Mouse (Mus musculus): ENCODE results near the gene Abat.
"Not testable (repeated sequence)": the region's sequence is repeated elsewhere in the genome, so short reads cannot be mapped to it uniquely, and the experiment has no call there.

Abat gene

DNA sequence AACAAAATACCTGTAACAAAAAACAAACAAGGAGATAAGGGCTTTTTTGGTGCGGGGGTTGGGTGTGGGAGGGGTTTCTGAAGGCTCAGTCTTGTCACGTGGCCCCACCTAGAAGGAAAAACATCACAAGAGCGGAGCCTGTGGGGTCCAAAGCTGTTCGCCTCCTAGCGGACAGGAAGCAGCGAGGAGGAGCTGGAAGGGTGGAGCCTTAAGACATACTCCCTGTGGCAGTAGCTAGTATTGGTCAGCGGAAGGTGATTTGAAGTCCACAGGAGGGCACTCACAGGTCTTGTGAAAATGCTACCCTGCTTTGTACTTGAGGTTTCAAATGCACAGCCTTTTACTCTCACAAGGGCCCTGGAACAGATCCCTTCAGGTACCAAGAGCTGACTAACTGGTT is 19.7 kb downstream of the Abat start:
- no peak for DNase-seq (ENCODE audit: low spot score in 2 of 2)

DNA sequence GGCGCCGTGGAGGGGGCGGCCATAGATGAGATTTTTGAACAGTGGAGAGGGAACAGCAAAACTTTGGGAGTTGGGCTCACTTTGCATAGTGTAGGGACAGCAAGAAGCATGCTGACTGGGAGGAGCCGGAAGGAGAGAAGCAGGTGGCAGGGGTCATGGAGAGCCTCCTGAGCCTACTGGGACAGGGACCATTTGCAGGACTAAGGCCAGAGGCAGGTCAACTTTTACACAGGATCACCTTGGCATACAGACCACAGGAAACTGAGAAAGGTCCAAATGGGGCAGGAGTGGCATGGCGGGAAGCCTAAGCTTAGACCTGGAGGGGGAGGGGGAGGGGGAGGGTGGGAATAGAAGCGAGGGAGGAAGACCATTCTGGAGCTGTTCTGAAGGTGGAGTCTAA is 20.2 kb downstream of the Abat start:
- DNase-seq (ENCODE audit: low spot score in 2 of 2): no peak

DNA sequence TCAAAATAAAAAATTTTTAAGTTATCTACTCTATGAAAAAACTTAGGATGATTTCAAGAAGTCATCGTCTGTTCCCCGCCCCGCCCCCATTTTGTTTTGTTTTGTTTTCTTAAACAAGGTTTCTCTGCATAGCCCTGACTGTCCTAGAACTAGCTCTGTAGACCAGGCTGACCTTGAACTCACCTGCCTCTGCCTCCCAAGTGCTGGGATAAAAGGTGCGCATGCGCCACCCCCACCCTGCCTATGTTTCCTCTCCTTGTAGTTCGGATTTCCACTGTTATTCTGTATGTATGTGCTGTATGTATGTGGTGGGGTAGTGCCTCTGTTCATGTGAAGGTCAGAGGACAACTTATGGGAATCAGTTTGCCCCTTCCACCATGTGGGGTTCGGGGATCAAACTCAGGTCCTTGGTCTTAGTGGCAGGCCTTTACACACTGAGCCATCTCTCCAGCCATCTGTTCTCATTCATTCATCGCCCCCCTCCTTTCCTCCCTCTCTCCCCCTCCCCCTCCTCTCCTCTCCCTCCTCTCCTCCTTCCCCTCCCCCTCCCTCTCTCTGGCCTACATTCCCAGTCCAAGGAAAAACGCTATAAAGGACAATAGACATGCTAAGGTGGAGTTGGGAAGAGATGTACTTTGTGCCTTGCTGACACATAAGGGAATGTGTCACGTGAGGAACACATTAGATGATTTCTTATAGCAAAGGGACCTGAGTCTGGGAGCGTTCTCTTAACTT is 21.4 kb downstream of the Abat start:
- DNase-seq (ENCODE audit: low spot score in 2 of 2): no peak

DNA sequence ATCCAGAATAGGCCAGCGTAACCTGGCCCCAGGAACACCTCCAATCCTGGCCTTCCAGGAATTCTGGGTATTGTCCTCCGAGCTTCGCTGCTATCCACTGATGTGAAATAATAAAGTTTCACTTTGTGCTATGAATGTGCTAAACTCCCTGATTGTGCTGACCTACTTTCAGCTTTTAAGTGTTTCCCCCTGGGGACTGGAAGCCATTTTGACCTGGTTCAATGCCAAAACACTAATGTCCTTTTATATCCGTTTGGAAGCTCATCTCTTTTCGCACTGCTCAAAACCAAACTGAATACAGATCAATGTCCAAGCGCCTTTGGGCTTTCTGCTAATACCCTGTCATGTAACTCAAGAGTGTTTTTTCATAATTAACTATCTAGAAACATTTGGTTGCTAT is 22.2 kb downstream of the Abat start:
- DNase-seq (ENCODE audit: low spot score in 2 of 2): no peak

DNA sequence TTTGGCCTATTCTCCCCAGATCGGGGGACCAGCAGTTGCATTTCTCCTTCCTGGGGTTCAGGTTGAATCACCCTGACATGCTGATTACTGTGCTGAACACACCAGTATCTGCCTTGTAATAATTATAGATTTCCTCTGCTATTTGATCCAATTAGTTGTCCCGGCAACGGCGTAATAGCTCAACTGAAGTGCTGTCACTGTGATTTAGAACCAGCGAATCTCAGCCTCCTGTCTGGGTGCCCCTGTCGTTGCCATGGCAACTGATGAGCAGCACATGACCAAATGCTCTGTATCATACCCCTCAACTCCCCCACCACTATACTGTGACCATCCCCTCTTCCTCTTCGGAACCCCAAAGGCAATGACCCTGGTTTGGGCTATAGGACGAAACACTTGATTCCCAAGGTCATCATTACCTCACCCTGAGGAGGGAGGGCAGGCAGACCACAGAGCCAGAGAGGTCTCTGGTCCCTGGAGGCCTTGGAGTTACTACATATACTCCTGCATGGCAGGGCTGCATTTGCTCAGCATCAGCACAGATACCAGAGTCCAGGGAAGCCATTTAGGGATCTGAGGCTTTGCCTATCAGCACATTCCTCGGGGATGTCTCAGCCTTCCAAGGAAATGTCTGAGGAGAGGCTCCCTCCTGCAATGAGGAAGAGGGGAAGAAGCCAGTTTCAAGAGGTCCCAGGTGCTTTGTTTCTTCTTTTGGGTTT is 26.1 kb downstream of the Abat start:
- DNase-seq (ENCODE audit: low spot score in 2 of 2): peak; percentile 41 to 48

DNA sequence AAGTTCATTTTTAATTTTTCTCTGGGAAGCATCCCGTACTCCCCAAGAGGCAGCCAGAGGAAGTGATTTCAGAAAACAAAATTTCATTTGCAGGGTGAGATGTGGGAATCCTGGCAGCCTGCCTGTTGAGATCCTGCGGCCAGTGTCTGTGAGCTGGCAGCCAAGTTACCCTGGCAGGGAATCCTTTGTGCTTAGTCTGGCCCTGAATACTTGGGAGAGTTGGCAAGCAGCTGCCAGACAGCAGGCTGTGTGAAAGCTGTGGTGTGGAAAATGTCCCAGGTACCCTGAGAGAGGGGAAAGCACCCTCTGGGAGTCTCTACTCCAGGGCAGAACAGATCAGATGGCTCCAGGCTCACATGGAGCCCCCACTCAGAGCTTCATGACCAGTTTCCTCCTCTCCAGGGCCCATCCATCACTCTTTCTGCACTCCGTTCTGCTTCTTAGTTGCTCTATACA is 27.7 kb downstream of the Abat start:
- DNase-seq (ENCODE audit: low spot score in 2 of 2): peak; percentile 77 to 84

DNA sequence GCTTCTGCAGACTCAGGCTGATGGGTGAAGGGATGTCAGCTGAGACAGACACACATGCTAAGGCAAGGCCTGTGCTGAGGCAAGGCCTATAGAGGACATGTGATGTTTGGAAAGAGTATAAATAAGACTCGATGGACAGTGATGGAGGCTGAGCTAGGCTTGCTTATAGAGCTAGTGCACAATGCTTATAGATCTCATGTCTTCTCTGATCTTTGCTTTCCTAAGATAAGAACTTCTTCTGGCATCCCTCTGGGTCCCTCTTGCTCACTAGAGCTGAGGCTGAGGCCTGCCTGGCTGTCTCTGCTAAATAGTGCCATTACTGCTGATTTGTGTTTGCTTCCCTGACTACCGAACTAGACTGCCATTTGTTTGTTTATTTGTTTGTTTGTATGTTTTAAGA is 34.6 kb downstream of the Abat start:
- DNase-seq (ENCODE audit: low spot score in 2 of 2): no peak

DNA sequence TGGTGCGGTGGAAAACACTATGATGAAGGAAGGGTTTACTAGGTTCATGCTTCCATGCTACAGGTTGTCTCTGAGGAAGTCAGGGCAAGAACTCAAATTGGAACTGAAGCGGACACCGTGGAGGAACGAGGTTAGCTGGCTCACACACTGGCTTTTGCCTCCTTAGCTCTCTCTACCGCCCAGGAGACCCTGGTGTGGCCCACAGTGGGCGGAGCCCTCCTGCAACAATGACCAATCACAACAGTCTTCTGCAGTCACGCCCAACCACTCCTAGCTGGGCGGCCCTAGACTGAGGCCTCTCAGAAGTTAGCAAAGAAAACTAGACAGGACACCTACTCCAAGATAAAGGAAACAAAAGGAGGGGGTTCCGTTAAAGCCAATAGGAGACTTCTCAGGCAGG is 36.3 kb downstream of the Abat start:
- DNase-seq (ENCODE audit: low spot score in 2 of 2): no peak

DNA sequence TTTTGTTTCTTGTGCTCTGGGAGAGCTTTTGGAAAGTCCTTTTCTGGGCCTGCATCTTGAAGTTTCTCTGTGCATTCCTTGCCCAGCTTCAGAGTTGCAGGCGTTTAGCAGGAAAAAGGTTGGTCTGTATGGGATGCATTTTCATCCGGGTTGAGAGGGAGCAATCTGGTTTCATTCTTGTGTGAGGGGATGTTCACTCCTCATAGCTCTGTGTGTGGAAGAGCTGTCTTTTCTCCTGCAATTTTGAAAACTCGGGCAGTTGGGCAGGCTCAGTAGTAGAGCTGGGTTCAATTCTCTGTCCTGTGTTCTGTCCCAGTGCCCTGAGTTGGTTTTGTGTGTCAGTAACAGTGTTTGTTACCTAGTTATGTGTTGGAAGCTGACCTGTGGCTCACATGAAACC is 41.1 kb downstream of the Abat start:
- DNase-seq (ENCODE audit: low spot score in 2 of 2): no peak

DNA sequence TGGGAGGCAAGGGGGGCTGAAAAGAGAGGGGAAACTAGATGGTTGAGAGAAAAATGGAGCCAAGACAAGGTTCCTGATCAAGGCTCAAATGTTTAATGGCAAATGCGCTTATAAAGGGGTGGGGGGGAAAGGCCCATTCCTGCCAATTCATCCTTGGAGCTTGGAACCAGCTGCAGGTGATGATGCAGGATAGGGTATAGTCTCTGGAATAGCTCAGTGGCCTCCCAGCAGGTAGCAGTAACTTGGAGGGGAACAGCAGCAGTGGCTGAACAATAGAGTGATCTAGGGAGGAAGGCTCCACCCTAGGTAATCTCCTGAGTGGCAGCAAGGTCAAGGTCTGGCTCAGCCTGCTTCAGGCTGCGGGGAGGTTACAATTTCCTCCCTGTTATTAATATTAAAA is 41.5 kb downstream of the Abat start:
- DNase-seq (ENCODE audit: low spot score in 2 of 2): not testable (repeated sequence)

DNA sequence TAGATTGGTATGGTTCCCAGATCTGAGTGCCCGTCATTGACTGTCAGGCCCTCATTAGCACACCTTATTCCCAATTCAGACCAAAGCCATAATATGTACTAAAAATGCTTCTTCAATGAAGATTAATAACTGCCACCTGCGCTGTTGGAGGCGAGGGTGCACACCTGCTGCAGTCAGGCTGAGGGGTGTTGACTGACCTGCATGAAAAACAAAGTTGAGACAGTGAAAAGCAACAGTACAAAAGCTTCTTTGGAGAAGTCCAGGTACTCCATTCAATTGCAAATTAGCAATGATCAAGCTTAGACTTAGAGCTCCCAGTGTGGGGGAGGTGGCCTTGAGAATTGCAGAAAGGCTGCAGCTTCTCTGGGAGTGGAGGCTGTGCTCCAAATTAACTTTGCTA is 42.1 kb downstream of the Abat start:
- DNase-seq (ENCODE audit: low spot score in 2 of 2): not testable (repeated sequence)

DNA sequence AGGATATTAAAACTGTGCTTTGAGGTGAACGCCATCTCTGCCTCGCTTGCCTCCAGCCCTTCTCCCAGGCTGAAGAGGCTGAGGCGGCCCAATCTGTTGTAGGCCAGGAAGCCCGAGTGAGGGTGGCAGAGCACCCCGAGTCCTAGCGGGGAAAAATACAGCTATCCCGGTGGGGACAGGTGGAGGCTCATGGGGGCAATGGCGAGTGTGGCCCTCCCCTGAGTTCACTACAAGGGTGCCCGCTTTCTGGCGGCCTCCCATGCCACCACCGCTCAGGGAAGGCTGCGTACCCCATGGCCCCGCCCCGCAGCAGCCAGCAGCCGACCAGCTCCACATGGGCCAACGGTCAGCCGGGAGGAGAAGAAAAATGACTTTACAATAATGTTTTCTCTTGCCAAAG is 46.9 kb downstream of the Abat start:
- no peak for DNase-seq (ENCODE audit: low spot score in 2 of 2)

DNA sequence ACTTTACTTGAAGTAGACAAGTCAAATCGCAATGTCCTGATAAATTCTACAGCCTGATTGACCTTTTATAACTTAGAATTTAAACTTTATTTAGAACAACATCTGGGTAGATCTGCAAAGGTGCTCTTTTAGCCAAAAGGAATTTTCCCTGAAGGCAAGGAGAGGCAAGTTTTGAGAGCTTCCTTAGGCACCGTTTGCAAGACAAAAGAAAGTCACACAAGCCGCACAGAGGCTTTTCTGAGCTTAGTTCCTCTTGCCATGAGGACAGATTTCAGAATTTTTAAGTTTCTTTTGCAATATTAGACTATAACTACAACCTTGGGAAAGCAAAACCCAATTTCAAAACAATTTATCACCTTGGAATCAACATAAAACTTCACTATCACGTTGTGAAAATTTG is 47.9 kb downstream of the Abat start:
- DNase-seq (ENCODE audit: low spot score in 2 of 2): not testable (repeated sequence)

DNA sequence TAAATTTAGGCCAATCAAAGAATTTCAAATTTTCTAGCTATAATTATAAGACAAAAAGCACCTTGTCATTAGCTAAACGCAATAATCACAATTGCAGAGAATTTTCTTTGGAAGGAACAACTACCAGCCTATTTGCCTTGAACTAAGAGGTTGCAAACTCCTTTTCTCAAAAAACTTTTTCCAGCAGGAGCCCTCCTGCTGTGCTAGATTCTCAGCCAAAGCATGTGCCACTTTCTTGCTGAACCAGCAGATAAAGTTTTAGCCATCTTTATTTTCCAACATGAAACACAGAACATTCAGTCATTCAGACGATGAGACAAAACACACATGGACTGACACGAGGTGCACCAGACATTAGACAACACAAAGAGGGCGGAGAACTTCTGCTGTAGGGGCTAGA is 48.6 kb downstream of the Abat start:
- not testable (repeated sequence) for DNase-seq (ENCODE audit: low spot score in 2 of 2)

DNA sequence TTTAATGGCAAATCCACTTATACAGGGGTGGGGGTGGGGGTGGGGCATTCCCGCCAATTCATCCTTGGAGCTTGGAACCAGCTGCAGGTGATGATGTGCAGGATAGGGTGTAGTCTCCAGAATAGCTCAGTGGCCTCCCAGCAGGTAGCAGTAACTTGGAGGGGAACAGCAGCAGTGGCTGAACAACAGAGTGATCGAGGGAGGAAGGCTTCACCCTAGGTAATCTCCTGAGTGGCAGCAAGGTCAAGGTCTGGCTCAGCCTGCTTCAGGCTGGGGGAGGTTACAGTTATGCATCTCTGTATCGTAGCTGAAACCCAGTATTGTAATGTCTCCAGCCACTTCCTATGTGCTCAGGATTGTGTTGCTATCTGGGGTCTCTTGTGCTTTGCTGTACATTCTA is 49.6 kb downstream of the Abat start:
- DNase-seq (ENCODE audit: low spot score in 2 of 2): not testable (repeated sequence)

DNA sequence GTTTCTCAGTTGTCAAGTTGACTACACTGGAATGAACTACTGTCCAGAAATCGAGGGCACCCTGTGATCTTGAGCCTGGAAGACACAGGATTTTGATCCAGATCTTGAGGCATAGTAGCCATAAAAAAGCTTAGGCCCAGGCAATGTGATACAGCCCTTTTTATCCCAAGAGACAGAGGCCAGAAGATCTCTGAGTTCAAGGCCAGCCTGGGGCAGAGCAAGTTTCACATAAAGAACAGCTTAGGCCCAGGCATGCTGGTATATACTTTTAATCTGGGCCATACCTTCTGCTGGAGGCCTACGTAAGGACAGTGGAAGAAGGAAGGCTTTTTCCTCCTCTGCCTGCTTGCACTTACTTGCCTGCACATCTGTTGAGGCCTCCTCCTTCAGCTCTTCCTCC is 51.6 kb downstream of the Abat start:
- no peak for DNase-seq (ENCODE audit: low spot score in 2 of 2)

DNA sequence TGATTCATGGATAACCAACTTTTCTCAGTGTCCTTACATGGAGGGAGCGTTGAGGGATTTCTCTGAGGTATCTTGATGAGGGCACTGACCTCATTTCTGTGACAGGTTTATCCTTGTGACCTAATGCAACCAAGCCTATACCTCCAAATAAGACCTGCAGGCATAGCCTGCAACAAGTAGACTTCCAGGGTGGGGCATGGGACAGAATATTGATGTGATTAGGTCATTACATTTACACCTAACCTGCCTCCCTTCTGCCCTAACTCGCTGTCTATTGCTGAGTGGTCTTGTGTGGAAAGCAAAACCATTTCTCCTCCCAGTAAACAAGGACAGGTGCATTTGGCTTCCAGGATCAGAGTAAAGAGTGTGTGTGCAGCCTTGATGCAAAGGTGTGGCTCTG is 52.3 kb downstream of the Abat start:
- no peak for DNase-seq (ENCODE audit: low spot score in 2 of 2)

DNA sequence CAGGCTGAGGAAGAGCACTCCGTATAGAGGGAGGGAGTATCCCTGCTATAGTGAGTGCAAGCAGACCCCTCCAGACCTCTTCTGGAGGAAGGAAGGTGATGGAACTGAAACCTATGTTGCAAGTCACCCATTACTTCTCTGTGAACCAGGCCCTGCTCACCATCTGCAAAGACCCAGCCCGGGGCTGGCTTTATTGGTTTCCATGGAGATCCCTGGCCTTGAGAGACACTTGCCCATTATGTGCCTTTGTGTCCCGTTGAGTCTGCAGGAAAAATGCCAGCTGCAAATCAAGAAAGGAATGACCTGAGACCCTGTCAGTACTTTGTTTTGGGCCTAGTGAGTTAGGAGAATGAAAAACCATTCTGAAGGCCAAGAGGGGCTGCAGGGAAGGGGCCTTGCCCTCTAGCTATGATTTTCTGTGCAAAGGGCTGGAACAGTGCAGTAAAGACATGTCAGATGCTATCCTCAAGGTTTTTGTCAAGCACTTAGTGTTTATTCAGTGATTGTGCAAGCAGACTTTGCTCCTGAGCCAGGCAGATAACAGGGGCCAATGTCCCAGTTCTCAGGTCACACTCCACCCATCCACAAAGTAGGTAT is 53.0 kb downstream of the Abat start:
- peak in 1 of 2 experiments; percentile 13 for DNase-seq (ENCODE audit: low spot score in 2 of 2)

DNA sequence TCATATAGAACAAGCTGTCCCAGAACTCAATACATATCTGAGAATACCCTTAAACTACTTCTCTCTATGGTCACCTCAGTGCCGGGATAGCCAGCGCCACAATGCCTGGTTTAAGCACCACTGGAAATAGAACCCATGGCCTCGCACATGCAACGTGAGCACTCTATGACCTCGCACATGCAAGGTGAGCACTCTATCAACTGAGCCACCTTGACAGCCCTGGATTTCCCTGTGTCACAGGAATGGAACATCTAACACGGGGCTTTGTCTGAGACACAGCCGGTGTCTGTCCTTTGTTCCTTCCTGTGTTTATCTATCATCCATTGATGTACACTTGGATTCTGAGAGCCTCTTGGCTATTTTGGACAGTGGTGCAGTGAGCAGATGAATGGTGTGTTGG is 55.7 kb downstream of the Abat start:
- DNase-seq (ENCODE audit: low spot score in 2 of 2): no peak

DNA sequence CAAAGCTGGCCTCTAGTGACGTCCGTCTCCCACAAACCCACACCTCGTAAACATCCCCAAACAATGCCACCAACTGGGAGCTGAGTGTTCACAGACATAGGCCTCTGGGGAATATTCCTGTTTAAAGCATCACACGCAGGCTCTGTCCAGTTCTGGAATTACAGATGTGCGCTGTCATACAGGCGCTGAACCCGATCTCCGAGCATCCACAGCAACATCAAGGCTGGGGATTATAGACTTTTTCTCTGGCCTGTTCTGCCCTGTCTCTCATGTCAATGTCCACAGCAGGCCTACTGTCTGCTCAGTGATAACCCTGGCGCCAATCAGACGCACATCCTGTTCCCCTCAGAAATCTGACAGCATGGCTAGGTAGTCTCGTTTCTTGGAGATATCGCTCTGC is 57.1 kb downstream of the Abat start:
- no peak for DNase-seq (ENCODE audit: low spot score in 2 of 2)

DNA sequence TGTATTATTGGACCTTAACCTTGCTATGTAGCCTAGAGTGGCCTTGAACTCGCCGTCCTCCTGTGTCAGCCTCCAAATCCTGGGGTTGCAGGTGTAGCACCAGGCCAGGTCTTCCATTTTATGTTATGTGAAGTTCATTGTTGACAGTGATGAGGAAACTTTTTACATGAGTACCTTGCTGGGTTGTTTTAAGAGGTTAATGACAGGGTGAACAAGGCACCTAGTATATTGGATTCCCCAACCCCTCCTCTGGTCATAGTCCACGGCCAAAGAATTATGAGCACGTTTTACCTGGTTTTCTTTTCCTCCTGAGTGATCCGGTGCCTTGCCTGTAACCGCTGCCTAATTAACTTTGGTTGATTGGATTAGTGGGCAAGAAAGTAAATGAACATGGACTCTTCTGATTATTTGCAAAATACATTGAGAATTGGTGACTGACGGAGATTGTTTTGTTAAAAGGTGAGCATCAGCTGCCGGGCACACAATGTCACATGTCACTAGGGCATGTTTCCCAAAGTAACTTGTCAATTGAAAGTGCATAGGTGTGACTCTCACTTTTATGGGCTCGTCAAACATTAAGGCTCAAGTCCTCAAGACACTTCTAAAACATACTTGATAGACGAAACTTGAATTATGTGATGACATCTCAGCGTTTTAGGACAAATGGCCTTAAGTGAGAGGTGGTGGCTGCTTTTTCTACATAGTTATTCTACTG is 57.8 kb downstream of the Abat start:
- no peak for DNase-seq (ENCODE audit: low spot score in 2 of 2)

DNA sequence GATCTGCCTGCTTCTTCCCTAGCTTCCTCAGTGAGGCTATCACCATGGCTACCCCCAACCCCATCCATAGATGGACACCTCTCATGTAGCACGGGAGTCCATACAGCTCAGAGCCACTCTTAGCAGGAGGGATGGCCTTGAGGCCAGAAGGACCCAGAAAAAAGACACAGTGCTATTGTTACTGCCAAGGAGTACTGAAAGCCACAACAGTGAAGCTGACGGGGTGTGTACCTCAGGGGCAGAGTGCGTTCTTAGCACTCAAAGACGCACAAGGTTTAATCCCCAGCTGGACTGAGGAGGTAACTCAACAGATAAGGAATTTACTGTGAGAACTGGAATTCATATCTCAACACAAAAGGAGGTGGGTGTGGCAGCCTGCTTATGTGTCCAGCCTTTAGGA is 59.8 kb downstream of the Abat start:
- no peak for DNase-seq (ENCODE audit: low spot score in 2 of 2)

Data from right cerebral cortex, adult 2 months (tissue).